Mouse (Mus musculus) gastrocnemius, postnatal 4 days (tissue): ENCODE results near the gene Tsc2. TPM values are rescaled to one million over a fixed set of nuclear protein-coding genes. Genes with fewer than 3 reads are reported as not detected.
A peak's percentile ranks its signal among the peaks of the same experiment; 100 is the strongest.

Experiments
- DNase-seq, 2 experiments: peaks; one replicate each; pipeline ENCODE4 v3.0.0; 2021 to 2022; ENCODE audit warnings: low spot score in 2 of 2, mixed read lengths in 2 of 2
- total RNA-seq, 2 experiments: library from RNA; stranded (reverse); gene quantifications; 2 replicates each; pipeline ENCODE4 v1.2.3; 2021

The Tsc2 gene
- total RNA-seq, 2 experiments from 2014 or later = 66.4 to 75.4 TPM

DNA sequence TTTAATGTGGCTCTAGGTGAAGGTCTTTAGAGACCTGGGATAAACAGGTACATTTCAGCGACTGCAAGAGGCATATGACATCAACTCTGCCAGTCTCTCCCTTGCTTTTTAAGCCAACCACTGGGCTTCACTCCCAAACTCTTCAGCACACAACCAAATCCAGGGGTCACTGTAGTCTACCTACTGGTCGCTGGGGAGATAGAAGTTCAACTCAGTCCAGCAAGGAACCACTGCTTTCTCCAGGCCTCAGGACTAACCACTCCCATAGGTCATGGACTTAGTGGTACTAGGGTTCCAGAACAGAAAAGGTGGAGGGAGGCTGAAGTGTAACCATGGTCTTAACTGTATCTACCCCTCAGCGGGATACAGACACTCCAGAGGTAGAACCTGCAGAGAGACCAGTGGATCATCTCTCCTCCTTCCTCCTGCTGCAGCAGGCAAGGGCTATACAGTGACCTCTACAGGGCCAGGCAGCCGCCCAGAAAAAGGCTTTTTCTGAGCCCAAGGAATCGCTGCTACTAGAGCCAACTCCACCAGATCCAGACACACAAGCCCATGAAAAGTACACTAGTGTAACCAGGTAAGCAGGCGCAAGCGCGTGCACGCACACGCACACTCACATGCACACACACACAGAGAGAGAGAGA is 16.4 kb upstream of the Tsc2 start:
- DNase-seq = no peak

GRCm38 (mm10) chr17:24647493-24647892 is 15.1 kb upstream of the Tsc2 start:
- no peak for DNase-seq

- no peak for DNase-seq
These were observed 14.0 kb upstream of the Tsc2 start for GRCm38 (mm10) chr17:24646381-24646780.

GRCm38 (mm10) chr17:24645916-24646315 is 13.5 kb upstream of the Tsc2 start:
- DNase-seq = no peak

GRCm38 (mm10) chr17:24644875-24645721 is 12.7 kb upstream of the Tsc2 start:
- DNase-seq = no peak

DNA sequence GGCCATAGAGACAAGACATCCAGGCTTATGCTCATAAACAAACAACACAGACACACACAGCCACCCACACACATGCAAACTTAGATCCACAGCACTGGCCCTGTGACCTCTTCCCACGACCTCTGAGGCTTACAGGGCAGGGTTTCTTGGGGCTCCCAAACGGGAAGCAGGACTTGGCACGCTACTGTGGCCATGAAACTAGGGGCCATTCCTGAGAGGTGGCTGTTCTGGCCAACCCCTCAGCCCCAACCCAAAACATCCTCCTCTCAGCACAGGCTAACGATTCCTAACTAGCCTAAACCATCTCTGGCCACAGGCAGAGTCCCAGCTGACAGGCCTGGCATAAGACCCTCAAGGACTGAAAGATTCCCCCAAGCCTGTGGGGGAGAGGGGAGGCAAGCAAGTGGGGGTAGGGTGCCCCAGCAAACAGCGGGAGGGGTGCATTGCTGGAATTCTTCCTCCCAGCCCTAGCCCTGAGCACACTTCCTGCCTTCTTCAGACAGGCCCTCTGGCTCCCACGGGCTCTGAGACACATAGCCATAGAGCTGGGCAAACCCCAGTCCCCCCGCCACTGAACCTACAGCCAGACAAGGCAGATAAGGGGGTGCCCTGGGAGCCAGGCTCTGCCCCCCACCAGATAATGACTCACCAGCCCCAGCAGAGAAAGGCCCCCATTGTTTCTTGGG is 11.7 kb upstream of the Tsc2 start:
- no peak for DNase-seq

- DNase-seq = no peak
These were observed 10.4 kb upstream of the Tsc2 start for GRCm38 (mm10) chr17:24642791-24643343.

GRCm38 (mm10) chr17:24641944-24642343 is 9.5 kb upstream of the Tsc2 start:
- no peak for DNase-seq

- DNase-seq = no peak
These were observed 8.2 kb upstream of the Tsc2 start for GRCm38 (mm10) chr17:24640581-24640980.

- DNase-seq = no peak
These were observed 7.7 kb upstream of the Tsc2 start for GRCm38 (mm10) chr17:24640119-24640518.

- DNase-seq = peak in 1 of 2 experiments; percentile 43
These were observed 7.2 kb upstream of the Tsc2 start for GRCm38 (mm10) chr17:24639571-24639988.

GRCm38 (mm10) chr17:24638840-24639239 is 6.4 kb upstream of the Tsc2 start:
- peak in 1 of 2 experiments; percentile 66 for DNase-seq

- DNase-seq = no peak
These were observed 5.8 kb upstream of the Tsc2 start for GRCm38 (mm10) chr17:24638214-24638613.

- DNase-seq = no peak
These were observed 4.5 kb upstream of the Tsc2 start for GRCm38 (mm10) chr17:24636781-24637481.

- DNase-seq = no peak
These were observed 3.3 kb upstream of the Tsc2 start for GRCm38 (mm10) chr17:24635694-24636093.

DNA sequence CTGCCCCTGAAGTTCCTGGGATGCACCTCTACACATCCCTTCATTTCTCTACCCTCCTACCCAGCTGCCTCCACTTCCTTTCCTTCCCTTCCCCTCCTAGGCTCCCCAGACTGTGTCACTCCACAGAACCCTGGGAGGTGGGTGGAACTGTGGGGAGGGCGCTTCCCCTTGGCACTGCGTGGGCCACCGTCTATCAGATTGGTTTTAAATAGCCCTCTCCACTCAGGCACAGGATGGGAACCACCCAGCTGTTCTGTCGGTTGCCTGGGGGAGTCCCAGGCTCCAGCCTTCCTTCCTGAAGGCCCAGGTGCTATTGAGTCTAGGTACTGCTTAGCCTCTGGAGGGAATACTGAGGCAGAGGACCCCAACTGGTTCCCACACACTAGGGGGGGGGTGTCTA is 2.6 kb upstream of the Tsc2 start:
- DNase-seq = no peak

DNA sequence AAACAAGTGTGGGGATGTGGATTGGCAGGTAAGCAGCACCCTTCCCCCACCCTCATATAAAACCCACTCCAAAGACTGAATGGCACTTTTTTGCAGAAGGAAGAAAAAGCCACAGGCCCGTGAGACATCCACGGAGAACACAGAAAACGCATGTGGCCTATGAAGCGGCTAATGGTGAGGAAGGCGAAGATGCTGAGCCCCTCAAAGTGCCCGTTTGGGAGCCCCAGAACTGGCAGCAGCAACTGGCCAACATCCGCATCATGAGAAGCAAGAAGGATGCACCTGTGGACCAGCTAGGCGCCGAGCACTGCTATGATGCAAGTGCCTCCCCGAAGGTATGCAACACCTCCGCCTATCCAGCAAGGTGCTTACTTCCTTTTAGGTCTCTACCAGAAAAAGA is 1.4 kb upstream of the Tsc2 start:
- DNase-seq = no peak

DNA sequence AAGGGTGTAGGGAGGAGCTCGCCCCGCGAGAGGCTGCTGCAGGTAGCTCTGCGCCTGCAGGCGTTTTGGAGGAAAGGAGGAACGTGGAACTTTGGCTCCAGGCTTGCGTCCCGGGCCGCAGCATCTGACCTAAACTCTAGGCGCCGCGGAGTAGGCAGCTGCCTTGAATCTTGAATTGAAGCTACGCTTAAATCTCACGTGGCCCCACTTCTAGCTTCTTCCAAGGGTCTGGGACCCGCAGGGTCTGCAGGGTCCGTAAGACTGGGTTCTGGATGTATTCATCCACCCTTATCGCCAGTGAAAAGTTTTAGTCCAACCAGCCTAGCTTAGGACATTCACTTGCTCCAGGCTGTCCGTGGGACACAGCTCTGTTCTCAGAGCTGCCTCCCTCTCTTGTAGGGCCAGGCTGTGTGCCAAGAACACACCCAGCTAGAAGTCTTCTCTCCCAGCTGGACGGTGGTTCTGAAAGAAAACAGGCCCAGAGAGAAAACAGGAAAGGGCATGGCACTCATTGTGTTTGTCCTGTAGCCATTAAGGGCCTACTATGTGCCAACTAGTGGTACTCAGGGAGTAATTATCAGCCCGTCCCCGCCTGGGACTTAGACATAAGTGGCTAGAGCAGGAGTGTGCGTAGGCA is 501 bp upstream of the Tsc2 start:
- peak in 1 of 2 experiments; percentile 78 for DNase-seq

DNA sequence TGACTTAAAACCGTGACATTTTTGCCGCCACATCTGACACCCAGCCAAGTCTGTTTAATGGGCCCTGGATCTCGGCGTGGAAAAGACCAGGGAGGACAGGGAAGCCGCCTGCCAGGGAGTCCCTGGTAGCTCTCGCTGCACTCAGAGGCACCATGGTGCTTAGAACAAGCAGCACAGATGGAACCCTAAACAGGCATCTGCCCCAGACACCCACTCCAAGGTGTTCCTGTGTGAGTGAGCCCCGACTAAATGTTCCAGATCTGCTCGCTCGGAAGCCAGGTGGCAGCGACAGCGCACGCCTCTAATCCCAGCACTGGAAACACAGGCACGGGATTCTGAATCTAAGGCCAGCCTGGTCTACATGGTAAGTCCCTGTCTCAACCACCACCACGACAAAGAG is 2.4 kb downstream of the Tsc2 start:
- DNase-seq = no peak

GRCm38 (mm10) chr17:24628646-24629045 is 3.8 kb downstream of the Tsc2 start:
- peak in 1 of 2 experiments; percentile 59 for DNase-seq

DNA sequence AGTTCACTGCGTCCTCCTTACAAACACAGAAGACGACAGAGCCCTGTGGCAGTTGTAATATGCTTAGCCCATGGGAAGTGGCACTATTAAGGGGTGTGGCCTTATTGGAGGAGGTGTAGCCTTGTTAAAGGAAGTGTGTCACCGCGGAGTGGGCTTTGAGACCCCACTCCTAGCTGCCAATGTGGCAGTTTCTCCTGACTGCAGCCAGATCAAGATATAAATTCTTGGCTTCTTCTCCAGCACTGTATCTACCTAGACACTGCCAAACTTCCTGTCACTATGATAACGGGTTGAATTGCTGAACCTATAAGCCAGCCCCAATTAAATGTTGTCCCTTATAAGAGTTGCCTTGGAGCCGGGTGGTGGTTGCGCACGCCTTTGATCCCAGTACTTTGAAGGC is 7.0 kb downstream of the Tsc2 start:
- no peak for DNase-seq
